Mouse (Mus musculus) limb, embryonic 12.5 days (tissue): ENCODE measurements around the gene Igfbp4. TPM values are rescaled to one million over a fixed set of nuclear protein-coding genes. Genes with fewer than 3 reads are reported as not detected.

ENCODE experiments used
- ATAC-seq: fragments of 200-750 bp; cut with Nextera tagmentation; 2 replicates; pipeline ENCODE4 v1.8.0; 2017; ENCODE audit warnings: low read depth, moderate TSS enrichment; ENCODE audit not compliant: insufficient number of reproducible peaks, insufficient read depth, low FRiP score, low TSS enrichment
- H3K27ac ChIP-seq: fragments of 300-500 bp; sonication (generic); 2 replicates; pipeline ENCODE4 v1.5.1; 2016; ENCODE audit warnings: mild to moderate bottlenecking, moderate library complexity
- H3K27me3 ChIP-seq: fragments of 300-500 bp; sonication (generic); 2 replicates; pipeline ENCODE4 v1.6.1; 2016; ENCODE audit warnings: mild to moderate bottlenecking, moderate library complexity
- H3K36me3 ChIP-seq: fragments of 300-500 bp; sonication (generic); 2 replicates; pipeline ENCODE4 v1.6.1; 2016; ENCODE audit warnings: mild to moderate bottlenecking, moderate library complexity
- H3K4me1 ChIP-seq: fragments of 300-500 bp; sonication (generic); replicated peaks from 2 replicates; pipeline ENCODE4 v1.6.1; 2016
- H3K4me2 ChIP-seq: fragments of 300-500 bp; sonication (generic); 2 replicates; pipeline ENCODE4 v1.6.1; 2016; ENCODE audit warnings: mild to moderate bottlenecking, moderate library complexity
- H3K4me3 ChIP-seq: fragments of 300-500 bp; sonication (generic); replicated peaks from 2 replicates; pipeline ENCODE4 v1.5.1; 2016; ENCODE audit warnings: mild to moderate bottlenecking
- H3K9ac ChIP-seq: fragments of 300-500 bp; sonication (generic); replicated peaks from 2 replicates; pipeline ENCODE4 v1.6.1; 2016; ENCODE audit warnings: mild to moderate bottlenecking, moderate library complexity
- H3K9me3 ChIP-seq: fragments of 300-500 bp; sonication (generic); 2 replicates; pipeline ENCODE4 v1.6.1; 2016; ENCODE audit warnings: mild to moderate bottlenecking, moderate library complexity
- WGBS: fragments of 180-500 bp; shearing (Covaris S2); methylation state at CpG from one replicate; pipeline ENCODE4 v1.1.7; 2016; 5-methylcytosine and 5-hydroxymethylcytosine counted together
- polyA plus RNA-seq: library from polyadenylated mRNA; unstranded; fragments of >200 nt; fragmentation: Nextera tagmentation; extraction: Ambion mirVana; gene quantifications from 2 replicates; pipeline ENCODE4 v1.2.1, GENCODE M21; 2016

Igfbp4 gene
- polyA plus RNA-seq, 1 experiment from 2014 or later, result 1,115 TPM

DNA sequence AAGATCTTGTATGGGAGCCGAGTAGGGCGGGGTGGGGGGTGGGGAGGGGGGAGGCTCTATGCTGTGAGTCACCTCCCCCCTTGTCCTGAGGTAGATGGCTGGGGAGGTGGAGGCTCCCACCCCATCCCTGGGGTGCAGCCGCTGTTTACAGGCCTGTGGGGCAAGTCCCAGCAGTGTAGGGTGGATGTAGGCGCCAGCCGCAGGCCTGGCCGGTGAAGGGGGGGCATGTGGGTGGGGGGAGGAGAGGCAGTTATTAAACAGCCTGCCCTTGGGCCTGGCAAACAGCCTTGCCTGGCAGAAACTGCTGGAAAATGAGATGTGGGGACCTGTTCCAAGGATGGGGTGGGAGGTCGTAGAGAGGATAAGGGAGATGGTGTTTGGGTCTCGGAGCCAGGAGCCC lies 41.1 kb downstream of the Igfbp4 start:
- Histone ChIP-seq H3K9me3 (no peaks in the 10 kb centered on the region), H3K4me3 (no peak overlapping the region), H3K4me1 (peaks cover 61% of the 10 kb centered on the region), H3K36me3 (no peaks in the 10 kb centered on the region), H3K9ac (no peak overlapping the region; the same call in 1 of the 2 replicates), H3K27ac (peak overlapping the region; percentile 92), H3K4me2 (peak overlapping the region; percentile 21; the same call in 1 of the 2 replicates), H3K27me3 (no peaks in the 10 kb centered on the region)
- WGBS, result 30% methylated on average over 8 of the region's 8 CpGs
- ATAC-seq, result peak; percentile 71; the same call in 1 of the 2 replicates

DNA sequence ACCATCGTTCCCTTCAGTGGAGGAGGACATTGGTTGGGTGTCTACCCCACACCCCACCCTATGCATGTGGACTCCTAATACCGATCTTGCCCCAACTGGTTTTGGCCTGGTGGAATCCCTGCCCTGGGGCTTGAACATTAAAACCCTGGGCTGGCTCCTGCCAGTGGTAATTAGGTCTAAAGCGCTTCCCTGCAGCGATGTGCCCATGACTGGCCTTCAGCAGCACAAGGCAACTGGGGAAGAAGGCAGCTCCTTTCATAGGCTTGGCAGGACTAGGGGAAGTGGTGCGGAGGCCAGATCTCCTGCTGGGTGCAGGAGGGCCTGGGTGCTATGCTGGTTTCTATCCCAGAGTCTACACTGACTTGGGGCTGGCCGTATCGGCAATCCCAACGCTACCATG lies 42.5 kb downstream of the Igfbp4 start:
- WGBS, result 78% methylated on average over 8 of the region's 8 CpGs
- Histone ChIP-seq H3K27me3 (no peaks in the 10 kb centered on the region), H3K4me3 (no peak overlapping the region), H3K9me3 (no peaks in the 10 kb centered on the region), H3K4me1 (peaks cover 55% of the 10 kb centered on the region), H3K36me3 (no peaks in the 10 kb centered on the region), H3K4me2 (no peak overlapping the region), H3K9ac (no peak overlapping the region), H3K27ac (peak overlapping the region; percentile 92)
- ATAC-seq, result no peak

DNA sequence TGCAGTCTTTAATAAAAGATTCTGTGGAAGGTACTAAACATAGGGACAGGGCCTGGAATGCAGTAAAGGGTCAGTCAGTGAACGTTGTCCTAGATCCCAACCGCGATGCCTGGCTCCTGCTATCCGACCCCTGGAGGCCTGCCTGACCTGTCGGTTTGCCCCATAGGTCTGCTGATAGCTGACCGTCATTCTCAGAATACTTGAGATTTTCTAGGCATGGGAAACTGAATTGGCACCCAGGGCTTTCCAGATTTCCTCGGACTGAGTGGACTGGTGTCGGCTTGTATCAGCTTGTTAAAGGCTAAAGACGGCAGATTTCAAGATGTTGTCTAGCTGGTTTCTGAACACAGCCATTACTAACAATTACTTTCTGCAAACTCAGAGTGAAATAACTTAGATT lies 43.3 kb downstream of the Igfbp4 start:
- peaks cover 55% of the 10 kb centered on the region for H3K4me1 ChIP-seq
- no peaks in the 10 kb centered on the region for H3K9me3 ChIP-seq
- no peaks in the 10 kb centered on the region for H3K27me3 ChIP-seq
- H3K4me2 ChIP-seq, result no peak overlapping the region
- H3K9ac ChIP-seq, result no peak overlapping the region
- WGBS, result 72% methylated on average over 9 of the region's 9 CpGs
- no peaks in the 10 kb centered on the region for H3K36me3 ChIP-seq
- H3K27ac ChIP-seq, result no peak overlapping the region; the same call in 1 of the 2 replicates
- no peak for ATAC-seq
- H3K4me3 ChIP-seq, result no peak overlapping the region

DNA sequence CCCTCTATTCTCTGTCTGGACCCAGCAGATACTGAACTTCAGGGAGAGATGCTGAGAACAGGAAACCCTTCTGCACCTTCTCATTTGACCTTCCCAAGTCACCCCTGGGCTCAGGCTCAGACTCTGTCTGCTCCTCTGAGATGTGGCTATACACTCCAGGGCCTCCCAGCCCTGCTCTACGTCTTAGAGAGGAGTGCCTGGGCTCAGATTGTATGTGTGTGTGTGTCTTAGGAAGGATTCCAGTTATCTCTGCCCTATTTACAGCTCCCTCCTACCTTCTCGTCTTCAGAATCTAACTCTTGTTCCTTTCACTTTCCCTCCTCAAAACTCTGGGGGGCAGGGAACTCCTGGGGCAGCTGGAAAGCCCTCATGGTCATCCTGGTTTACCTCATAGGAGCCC lies 47.4 kb downstream of the Igfbp4 start:
- no peaks in the 10 kb centered on the region for H3K9me3 ChIP-seq
- H3K27me3 ChIP-seq, result no peaks in the 10 kb centered on the region
- no peak overlapping the region for H3K4me2 ChIP-seq

DNA sequence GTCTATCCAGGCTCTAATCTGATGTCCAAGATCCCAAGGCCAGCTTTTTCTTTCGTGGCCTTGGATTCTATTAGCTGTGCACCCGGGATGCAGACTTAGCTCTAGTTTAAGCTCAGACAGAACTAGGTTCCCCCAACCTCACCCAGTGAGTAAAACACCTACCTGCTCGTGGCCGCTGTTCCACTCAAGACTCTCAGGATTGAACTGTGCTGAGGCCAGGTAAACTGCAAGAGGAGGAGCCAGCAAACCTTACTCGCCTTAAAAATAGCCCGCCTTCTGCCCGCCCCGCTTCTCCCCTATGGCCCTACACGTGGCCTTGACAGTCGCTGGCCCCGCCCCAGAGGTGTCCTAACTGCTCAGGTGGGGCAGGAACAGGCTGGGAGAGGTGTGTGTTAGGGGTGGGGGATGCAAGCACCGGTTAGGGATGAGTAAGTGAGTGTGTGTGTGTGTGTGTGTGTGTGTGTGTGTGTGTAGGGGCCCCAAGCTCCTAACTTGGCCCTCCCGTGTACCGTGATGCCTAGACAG lies 48.1 kb downstream of the Igfbp4 start, which contains the start of gene Tns4:
Tns4 (minus strand) TSS at position 230 of the 525 bp plus-strand sequence.
- Histone ChIP-seq H3K27ac (0 out of 2 replicates have a peak within 1 kb of the TSS, but pooled peaks have one; percentile 41), H3K4me2 (no peak within 1 kb of the TSS), H3K36me3 (no peaks in the 10 kb centered on the region), H3K4me1 (peaks cover 14% of the 10 kb centered on the region), H3K4me3 (no peak within 1 kb of the TSS), H3K9ac (no peak within 1 kb of the TSS), H3K27me3 (no peaks in the 10 kb centered on the region), H3K9me3 (no peaks in the 10 kb centered on the region)
- no peak for ATAC-seq
- 62% methylated on average over 14 of the region's 14 CpGs for WGBS

More for the DNA sequence above, 47.4 kb downstream of the Igfbp4 start:
- no peaks in the 10 kb centered on the region for H3K36me3 ChIP-seq
- H3K4me3 ChIP-seq, result no peak overlapping the region
- no peak for ATAC-seq
- H3K27ac ChIP-seq, result 0 out of 2 replicates have a peak overlapping the region, but pooled peaks have one; percentile 41
- no peak overlapping the region for H3K9ac ChIP-seq
- WGBS, result 64% methylated on average over 2 of the region's 2 CpGs
- peaks cover 20% of the 10 kb centered on the region for H3K4me1 ChIP-seq

DNA sequence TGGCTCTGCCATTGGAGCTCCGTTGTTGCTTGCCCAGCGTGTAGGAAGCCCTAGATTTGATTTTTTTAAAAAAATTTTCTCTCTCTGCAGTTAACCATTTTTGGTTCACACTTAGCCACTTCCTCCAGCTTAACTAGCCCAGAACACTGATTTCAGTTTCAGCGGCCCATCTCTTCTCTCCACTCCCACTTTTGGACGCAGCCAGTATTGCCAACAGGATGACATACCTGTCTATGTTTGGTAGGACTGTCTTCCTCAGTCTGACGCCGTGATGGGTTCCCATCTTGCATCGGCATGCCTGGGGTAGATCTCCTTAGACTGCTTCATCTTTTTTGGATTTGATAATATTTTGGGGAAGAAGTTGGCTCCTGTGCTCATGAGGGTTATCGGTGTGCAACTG lies 49.3 kb downstream of the Igfbp4 start:
- Histone ChIP-seq H3K27me3 (no peaks in the 10 kb centered on the region), H3K27ac (no peak overlapping the region), H3K9me3 (peaks cover 5% of the 10 kb centered on the region; the same call in 1 of the 2 replicates), H3K4me1 (peaks cover 19% of the 10 kb centered on the region), H3K9ac (no peak overlapping the region), H3K36me3 (no peaks in the 10 kb centered on the region), H3K4me2 (no peak overlapping the region), H3K4me3 (no peak overlapping the region)
- 94% methylated on average over 8 of the region's 8 CpGs for WGBS
- no peak for ATAC-seq

DNA sequence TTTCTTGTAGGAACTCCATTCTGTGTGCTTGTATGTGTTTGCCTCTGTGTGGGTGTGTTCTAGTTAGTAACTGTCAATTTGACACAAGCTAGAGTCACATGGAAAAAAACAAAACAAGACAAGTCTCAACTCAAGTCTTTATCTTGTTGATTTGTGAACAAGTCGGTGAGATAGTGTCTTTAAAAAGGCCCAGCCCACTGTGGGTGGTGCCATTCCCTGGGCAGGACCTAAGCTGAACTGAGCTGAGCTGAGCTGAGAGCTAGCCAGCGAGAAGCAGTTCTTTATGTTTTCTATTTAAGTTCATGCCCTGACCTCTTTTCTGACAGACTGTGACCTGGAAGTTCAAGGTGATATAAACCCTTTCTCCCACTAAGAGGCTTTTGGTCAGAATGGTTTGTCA lies 50.6 kb downstream of the Igfbp4 start:
- Histone ChIP-seq H3K4me3 (no peak overlapping the region), H3K4me1 (peaks cover 29% of the 10 kb centered on the region), H3K27ac (no peak overlapping the region), H3K27me3 (no peaks in the 10 kb centered on the region), H3K4me2 (no peak overlapping the region), H3K9ac (no peak overlapping the region), H3K36me3 (no peaks in the 10 kb centered on the region), H3K9me3 (peaks cover 5% of the 10 kb centered on the region; the same call in 1 of the 2 replicates)
- no peak for ATAC-seq
- 75% methylated on average over 2 of the region's 2 CpGs for WGBS

DNA sequence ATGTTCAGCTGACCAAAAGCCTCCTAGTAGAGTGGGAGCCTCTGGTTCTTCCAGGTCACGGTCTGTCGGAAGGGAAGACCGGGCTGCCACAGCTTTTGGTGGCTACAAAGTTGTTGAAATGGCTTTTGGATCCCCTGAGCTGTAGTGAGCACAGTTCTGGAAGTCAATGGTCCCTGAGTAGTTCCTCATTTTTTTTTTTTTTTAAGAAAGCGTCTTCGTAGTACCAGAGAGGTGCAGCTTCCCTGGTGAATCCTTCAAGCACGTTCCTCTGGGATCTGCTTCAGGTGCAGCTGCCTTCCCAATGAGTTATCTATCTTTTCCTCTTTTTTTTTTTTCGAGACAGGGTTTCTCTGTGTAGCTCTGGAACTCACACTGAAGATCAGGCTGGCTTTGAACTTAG lies 52.7 kb downstream of the Igfbp4 start:
- H3K36me3 ChIP-seq, result no peaks in the 10 kb centered on the region
- H3K4me2 ChIP-seq, result no peak overlapping the region
- H3K4me1 ChIP-seq, result peaks cover 40% of the 10 kb centered on the region
- peaks cover 5% of the 10 kb centered on the region; the same call in 1 of the 2 replicates for H3K9me3 ChIP-seq
- no peak overlapping the region for H3K9ac ChIP-seq
- no peaks in the 10 kb centered on the region for H3K27me3 ChIP-seq
- no peak overlapping the region for H3K4me3 ChIP-seq
- no peak for ATAC-seq
- H3K27ac ChIP-seq, result no peak overlapping the region
- WGBS, result 89% methylated on average over 7 of the region's 7 CpGs

DNA sequence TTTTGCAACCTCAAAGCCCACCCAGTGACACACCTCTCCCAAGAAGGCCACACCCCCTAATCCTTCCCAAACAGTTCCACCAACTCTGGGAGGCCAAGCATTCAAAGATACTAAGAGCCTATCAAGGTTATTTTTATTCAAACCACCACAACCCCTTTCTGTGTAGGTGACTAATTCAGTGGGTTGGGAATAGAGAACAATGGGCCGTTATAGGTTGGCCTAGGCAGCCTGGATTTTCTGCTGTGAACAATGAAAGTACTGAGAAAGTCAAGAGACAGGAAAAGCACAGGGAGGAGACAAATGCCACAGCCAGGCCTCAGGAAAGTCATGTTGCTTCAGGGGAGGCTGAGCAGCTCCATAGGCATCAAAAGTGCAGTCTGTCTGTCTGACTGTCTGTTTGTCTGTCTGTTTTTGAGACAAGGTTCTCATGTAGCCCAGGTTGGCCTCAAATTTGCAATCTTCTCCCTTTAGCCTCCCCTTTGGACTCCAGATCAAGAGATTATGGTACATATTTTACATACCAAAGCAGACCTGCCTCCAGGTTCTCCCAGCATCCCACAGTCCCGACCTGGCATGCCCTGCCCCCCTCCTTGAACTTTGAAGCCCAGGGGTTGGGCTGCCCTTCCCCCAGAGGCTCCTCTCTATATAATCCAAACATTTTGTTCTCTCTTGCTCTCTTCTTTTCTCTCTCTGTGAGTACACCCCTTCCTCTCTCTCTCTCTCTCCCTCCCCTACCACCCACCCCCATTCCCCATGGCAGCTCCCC lies 54.0 kb downstream of the Igfbp4 start:
- peaks cover 5% of the 10 kb centered on the region; the same call in 1 of the 2 replicates for H3K9me3 ChIP-seq
- 0 out of 2 replicates have a peak, but pooled peaks have one; percentile 21 for ATAC-seq
- peak overlapping the region; percentile 95 for H3K27ac ChIP-seq
- H3K4me1 ChIP-seq, result peaks cover 33% of the 10 kb centered on the region
- no peaks in the 10 kb centered on the region for H3K36me3 ChIP-seq
- WGBS, result 37% methylated on average over 2 of the region's 2 CpGs
- no peak overlapping the region for H3K4me3 ChIP-seq
- H3K4me2 ChIP-seq, result 0 out of 2 replicates have a peak overlapping the region, but pooled peaks have one; percentile 2
- no peak overlapping the region for H3K9ac ChIP-seq
- H3K27me3 ChIP-seq, result no peaks in the 10 kb centered on the region

DNA sequence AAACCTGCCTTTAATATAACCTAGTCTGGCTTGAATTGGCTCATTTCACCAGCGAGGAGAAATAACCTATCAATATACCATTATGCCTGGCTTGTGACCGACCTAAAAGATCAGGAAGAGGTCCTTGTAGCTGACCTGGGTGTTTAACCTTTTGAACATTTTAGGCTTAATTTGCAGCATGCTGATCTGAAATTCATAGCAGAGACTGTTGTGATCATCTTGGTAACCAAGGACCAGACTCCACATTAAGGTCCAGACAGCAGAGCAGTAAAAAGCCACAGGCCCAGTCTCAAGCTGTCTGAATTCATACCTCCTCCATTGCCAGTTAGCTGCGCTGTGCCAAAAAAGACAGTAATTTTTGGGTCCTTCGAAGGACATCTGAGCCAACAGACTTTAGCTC lies 54.7 kb downstream of the Igfbp4 start:
- 25% methylated on average over 4 of the region's 4 CpGs for WGBS
- Histone ChIP-seq H3K4me2 (0 out of 2 replicates have a peak overlapping the region, but pooled peaks have one; percentile 2), H3K27ac (peak overlapping the region; percentile 95), H3K4me1 (peaks cover 33% of the 10 kb centered on the region), H3K9me3 (peaks cover 5% of the 10 kb centered on the region; the same call in 1 of the 2 replicates), H3K27me3 (no peaks in the 10 kb centered on the region), H3K9ac (no peak overlapping the region), H3K36me3 (no peaks in the 10 kb centered on the region), H3K4me3 (no peak overlapping the region)
- ATAC-seq, result no peak

DNA sequence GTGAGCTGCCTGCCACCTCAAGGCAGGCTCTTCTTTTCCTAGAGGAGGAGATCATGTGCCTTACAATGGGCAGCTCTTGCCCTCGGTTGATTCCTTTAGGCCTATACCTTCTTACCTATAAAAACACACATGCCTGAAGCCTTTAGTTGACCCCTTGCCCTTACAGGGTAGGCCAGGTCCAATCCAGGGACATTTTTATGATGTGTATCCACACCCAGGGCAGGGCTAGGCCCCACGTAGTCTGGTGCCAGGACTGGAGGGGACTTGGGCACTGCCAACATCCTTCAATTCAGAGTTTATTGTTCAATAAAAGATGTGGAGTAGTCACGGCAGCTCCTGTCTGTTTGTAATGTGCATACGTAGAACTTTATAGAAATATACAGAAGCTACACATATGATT lies 55.4 kb downstream of the Igfbp4 start:
- no peaks in the 10 kb centered on the region for H3K36me3 ChIP-seq
- H3K9me3 ChIP-seq, result peaks cover 5% of the 10 kb centered on the region; the same call in 1 of the 2 replicates
- H3K9ac ChIP-seq, result no peak overlapping the region
- no peaks in the 10 kb centered on the region for H3K27me3 ChIP-seq
- 25% methylated on average over 4 of the region's 4 CpGs for WGBS
- ATAC-seq, result no peak
- H3K4me1 ChIP-seq, result peaks cover 33% of the 10 kb centered on the region
- no peak overlapping the region for H3K4me2 ChIP-seq
- peak overlapping the region; percentile 95 for H3K27ac ChIP-seq
- no peak overlapping the region for H3K4me3 ChIP-seq
